Mouse (Mus musculus): ENCODE results near the gene Evc.

DNA sequence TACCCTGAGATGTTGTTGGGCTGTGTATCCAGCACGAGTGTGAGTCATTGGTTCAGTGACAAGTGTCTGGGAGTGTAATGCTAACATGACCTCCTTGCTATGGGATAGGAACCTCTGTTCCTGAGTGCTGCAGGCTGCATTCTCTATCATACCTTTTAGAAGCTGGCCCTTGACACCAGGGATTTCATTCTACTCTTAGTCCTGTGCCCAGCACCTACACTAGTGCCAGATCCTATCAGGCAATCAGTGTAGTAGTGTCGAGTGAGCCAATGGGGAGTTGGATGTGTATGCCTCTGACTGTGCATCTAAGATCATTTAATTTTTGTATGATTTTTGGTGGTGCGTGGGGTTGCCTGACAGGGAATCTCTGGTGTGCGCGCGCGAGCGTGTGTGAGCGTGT, 95.5 kb downstream of the Evc start:
- no peak for TF ChIP-seq POLR2A (IDR thresholded peaks at IDR 0.05; ENCODE audit: low read depth, low read length)
- no peak for TF ChIP-seq CTCF (conservative IDR thresholded peaks at IDR 0.05 in 1 of 2, IDR thresholded peaks at IDR 0.05 in 1 of 2; ENCODE audit: low read depth in 2 of 2, low read length in 2 of 2)
- no peak for TF ChIP-seq RCOR1 (conservative IDR thresholded peaks at IDR 0.05; ENCODE audit: low read depth, low read length)
- no peak for TF ChIP-seq EP300 (IDR thresholded peaks at IDR 0.05; ENCODE audit: low read length)
- TF ChIP-seq ZC3H11A (IDR thresholded peaks at IDR 0.05; ENCODE audit: low read depth, low read length) = no peak
- no peak for TF ChIP-seq CHD2 (IDR thresholded peaks at IDR 0.05; ENCODE audit: low read length)
- no peak for TF ChIP-seq E2F4 (IDR thresholded peaks at IDR 0.05; ENCODE audit: insufficient replicate concordance, low read depth, low read length)
- TF ChIP-seq MEF2A (IDR thresholded peaks at IDR 0.05; ENCODE audit: borderline replicate concordance, low read depth, low read length) = no peak
- no peak for TF ChIP-seq SMC3 (IDR thresholded peaks at IDR 0.05; ENCODE audit: low read depth, low read length)
